Mouse (Mus musculus): ENCODE results near the gene Gm15517. TPM values are rescaled to one million over a fixed set of nuclear protein-coding genes. Genes with fewer than 3 reads are reported as not detected.

The Gm15517 gene
- total and polyA plus RNA-seq, 2 experiments from 2014 or later: not detected

DNA sequence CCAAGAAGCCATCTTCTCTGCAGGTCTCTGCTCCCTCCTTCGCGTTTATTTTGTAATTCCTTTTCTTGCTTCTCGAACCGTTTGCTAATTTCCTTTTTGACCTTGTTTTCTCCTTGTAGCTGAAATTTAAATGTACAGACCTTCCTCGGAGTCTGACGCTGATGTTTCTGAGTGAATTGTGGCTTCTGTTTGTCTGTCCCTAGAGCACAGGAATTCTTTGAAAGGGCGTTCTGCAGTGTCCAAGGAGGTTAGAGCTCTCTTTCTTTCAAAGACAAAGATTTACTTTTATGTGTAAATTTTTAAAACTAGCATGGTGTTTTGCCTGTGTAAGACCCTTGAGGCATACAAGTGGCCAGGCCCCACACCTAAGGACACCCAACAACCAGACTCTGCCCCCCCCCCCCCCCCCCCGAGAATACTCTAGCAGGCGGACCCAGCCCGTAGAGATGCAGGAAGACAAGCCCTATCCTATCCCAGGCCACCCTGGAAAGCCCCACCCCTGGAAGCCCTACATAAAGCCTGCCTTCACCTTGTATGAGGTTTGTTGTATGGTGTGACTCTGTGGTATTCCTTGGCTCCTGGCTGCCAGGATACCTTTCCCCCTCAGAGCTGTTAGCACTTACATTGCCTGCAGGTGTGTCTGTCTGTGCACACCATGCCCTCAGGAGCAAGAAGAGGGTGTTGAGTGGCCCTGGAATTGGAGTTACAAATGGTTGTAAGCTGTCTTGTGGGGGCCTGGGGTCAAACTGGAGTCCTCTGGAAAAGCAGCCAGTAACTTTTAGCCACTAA lies 15.4 kb downstream of the Gm15517 start:
- no peak for ATAC-seq (ENCODE audit: insufficient read depth, low read depth)
- Histone ChIP-seq H3K4me3 (ENCODE audit: low read depth, low read length) (no peak overlapping the region), H3K4me1 (ENCODE audit: control insufficient read depth, insufficient read depth) (no peaks in the 10 kb centered on the region), H3K9ac (replicated peaks; ENCODE audit: low read depth, low read length) (no peak overlapping the region), H3K9me3 (replicated peaks; ENCODE audit: control insufficient read depth, low read length) (no peaks in the 10 kb centered on the region), H3K27ac (ENCODE audit: low read depth) (no peak overlapping the region), H3K4me2 (ENCODE audit: low read depth, low read length) (no peak overlapping the region), H3K27me3 (ENCODE audit: control insufficient read depth, insufficient read depth, low read length) (0 out of 2 replicates have a peak, but pooled peaks cover 15% of the 10 kb centered on the region), H3K36me3 (replicated peaks; ENCODE audit: control insufficient read depth, insufficient read depth, low read length) (no peaks in the 10 kb centered on the region)
- TF ChIP-seq EP300 (IDR thresholded peaks at IDR 0.05; ENCODE audit: low read depth) (no peak), CTCF (IDR thresholded peaks at IDR 0.05; ENCODE audit: low read depth) (no peak)
- DNase-seq (ENCODE audit: low spot score): no peak
- WGBS: 63% methylated on average over 10 of the region's 10 CpGs

- no peak for DNase-seq (ENCODE audit: low spot score)
- H3K4me1 ChIP-seq (ENCODE audit: control insufficient read depth, insufficient read depth): no peaks in the 10 kb centered on the region
- ATAC-seq (ENCODE audit: insufficient read depth, low read depth): no peak
- H3K9me3 ChIP-seq (replicated peaks; ENCODE audit: control insufficient read depth, low read length): no peaks in the 10 kb centered on the region
- H3K27ac ChIP-seq (ENCODE audit: low read depth): no peak overlapping the region
- H3K27me3 ChIP-seq (ENCODE audit: control insufficient read depth, insufficient read depth, low read length): 0 out of 2 replicates have a peak, but pooled peaks cover 15% of the 10 kb centered on the region
- TF ChIP-seq CTCF (IDR thresholded peaks at IDR 0.05; ENCODE audit: low read depth): peak; percentile 18; the same call in 1 of the 2 replicates
- no peak for TF ChIP-seq EP300 (IDR thresholded peaks at IDR 0.05; ENCODE audit: low read depth)
- 45% methylated on average over 2 of the region's 2 CpGs for WGBS
- no peak overlapping the region for H3K4me3 ChIP-seq (ENCODE audit: low read depth, low read length)
- no peak overlapping the region for H3K4me2 ChIP-seq (ENCODE audit: low read depth, low read length)
- no peak overlapping the region for H3K9ac ChIP-seq (replicated peaks; ENCODE audit: low read depth, low read length)
- no peaks in the 10 kb centered on the region for H3K36me3 ChIP-seq (replicated peaks; ENCODE audit: control insufficient read depth, insufficient read depth, low read length)
These were observed 16.0 kb downstream of the Gm15517 start for GRCm38 (mm10) chr7:44277250-44277622.

GRCm38 (mm10) chr7:44280959-44281358 lies 19.7 kb downstream of the Gm15517 start:
- ATAC-seq (ENCODE audit: insufficient read depth, low read depth) (no peak), DNase-seq (ENCODE audit: low spot score) (no peak)
- H3K27me3 ChIP-seq (ENCODE audit: control insufficient read depth, insufficient read depth, low read length): no peaks in the 10 kb centered on the region
- H3K9ac ChIP-seq (replicated peaks; ENCODE audit: low read depth, low read length): no peak overlapping the region
- no peaks in the 10 kb centered on the region for H3K4me1 ChIP-seq (ENCODE audit: control insufficient read depth, insufficient read depth)
- H3K36me3 ChIP-seq (replicated peaks; ENCODE audit: control insufficient read depth, insufficient read depth, low read length): no peaks in the 10 kb centered on the region
- 44% methylated on average over 1 of the region's 1 CpGs for WGBS
- H3K9me3 ChIP-seq (replicated peaks; ENCODE audit: control insufficient read depth, low read length): no peaks in the 10 kb centered on the region
- H3K4me3 ChIP-seq (ENCODE audit: low read depth, low read length): no peak overlapping the region
- no peak overlapping the region for H3K4me2 ChIP-seq (ENCODE audit: low read depth, low read length)
- no peak for TF ChIP-seq EP300 (IDR thresholded peaks at IDR 0.05; ENCODE audit: low read depth)
- no peak for TF ChIP-seq CTCF (IDR thresholded peaks at IDR 0.05; ENCODE audit: low read depth)
- H3K27ac ChIP-seq (ENCODE audit: low read depth): no peak overlapping the region

GRCm38 (mm10) chr7:44281586-44281985 lies 20.3 kb downstream of the Gm15517 start:
- no peak overlapping the region for H3K9ac ChIP-seq (replicated peaks; ENCODE audit: low read depth, low read length)
- H3K27me3 ChIP-seq (ENCODE audit: control insufficient read depth, insufficient read depth, low read length): no peaks in the 10 kb centered on the region
- no peak overlapping the region for H3K27ac ChIP-seq (ENCODE audit: low read depth)
- DNase-seq (ENCODE audit: low spot score) (no peak), ATAC-seq (ENCODE audit: insufficient read depth, low read depth) (no peak)
- H3K9me3 ChIP-seq (replicated peaks; ENCODE audit: control insufficient read depth, low read length): no peaks in the 10 kb centered on the region
- no peak overlapping the region for H3K4me3 ChIP-seq (ENCODE audit: low read depth, low read length)
- no peak overlapping the region for H3K4me2 ChIP-seq (ENCODE audit: low read depth, low read length)
- H3K36me3 ChIP-seq (replicated peaks; ENCODE audit: control insufficient read depth, insufficient read depth, low read length): no peaks in the 10 kb centered on the region
- TF ChIP-seq EP300 (IDR thresholded peaks at IDR 0.05; ENCODE audit: low read depth) (no peak), CTCF (IDR thresholded peaks at IDR 0.05; ENCODE audit: low read depth) (no peak)
- no peaks in the 10 kb centered on the region for H3K4me1 ChIP-seq (ENCODE audit: control insufficient read depth, insufficient read depth)
- WGBS: 69% methylated on average over 7 of the region's 7 CpGs

- Histone ChIP-seq H3K4me3 (ENCODE audit: low read depth, low read length) (no peak overlapping the region), H3K4me1 (ENCODE audit: control insufficient read depth, insufficient read depth) (no peaks in the 10 kb centered on the region), H3K27ac (ENCODE audit: low read depth) (no peak overlapping the region), H3K9me3 (replicated peaks; ENCODE audit: control insufficient read depth, low read length) (no peaks in the 10 kb centered on the region), H3K4me2 (ENCODE audit: low read depth, low read length) (no peak overlapping the region), H3K9ac (replicated peaks; ENCODE audit: low read depth, low read length) (no peak overlapping the region), H3K36me3 (replicated peaks; ENCODE audit: control insufficient read depth, insufficient read depth, low read length) (no peaks in the 10 kb centered on the region), H3K27me3 (ENCODE audit: control insufficient read depth, insufficient read depth, low read length) (no peaks in the 10 kb centered on the region)
- ATAC-seq (ENCODE audit: insufficient read depth, low read depth): no peak
- no peak for DNase-seq (ENCODE audit: low spot score)
- WGBS: 51% methylated on average over 7 of the region's 7 CpGs
- no peak for TF ChIP-seq EP300 (IDR thresholded peaks at IDR 0.05; ENCODE audit: low read depth)
- no peak for TF ChIP-seq CTCF (IDR thresholded peaks at IDR 0.05; ENCODE audit: low read depth)
These were observed 26.5 kb downstream of the Gm15517 start for GRCm38 (mm10) chr7:44287760-44288159.

DNA sequence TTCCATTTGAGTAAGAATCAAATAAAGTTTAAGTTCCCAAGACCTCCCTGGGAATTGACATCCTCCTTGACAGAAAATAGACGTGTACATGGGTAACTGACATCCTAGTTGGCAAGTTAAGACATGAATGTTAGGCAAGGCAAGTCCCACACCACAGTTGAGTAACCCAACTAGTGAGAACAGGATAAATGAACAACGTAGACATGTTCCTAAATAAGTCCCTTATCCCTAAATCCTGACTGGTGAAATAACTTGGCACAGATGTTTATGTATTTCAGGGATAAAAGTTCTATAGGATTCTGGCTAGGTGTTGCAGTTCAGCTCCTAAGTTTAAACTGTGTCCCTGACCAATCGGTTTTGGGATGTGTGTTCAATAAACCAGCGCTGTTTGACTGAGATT lies 29.7 kb downstream of the Gm15517 start:
- DNase-seq (ENCODE audit: low spot score) (no peak), ATAC-seq (ENCODE audit: insufficient read depth, low read depth) (no peak)
- H3K27ac ChIP-seq (ENCODE audit: low read depth): no peak overlapping the region
- H3K27me3 ChIP-seq (ENCODE audit: control insufficient read depth, insufficient read depth, low read length): no peaks in the 10 kb centered on the region
- H3K9me3 ChIP-seq (replicated peaks; ENCODE audit: control insufficient read depth, low read length): no peaks in the 10 kb centered on the region
- no peak overlapping the region for H3K9ac ChIP-seq (replicated peaks; ENCODE audit: low read depth, low read length)
- H3K36me3 ChIP-seq (replicated peaks; ENCODE audit: control insufficient read depth, insufficient read depth, low read length): no peaks in the 10 kb centered on the region
- WGBS: 56% methylated on average over 4 of the region's 4 CpGs
- H3K4me1 ChIP-seq (ENCODE audit: control insufficient read depth, insufficient read depth): no peaks in the 10 kb centered on the region
- TF ChIP-seq CTCF (IDR thresholded peaks at IDR 0.05; ENCODE audit: low read depth) (no peak), EP300 (IDR thresholded peaks at IDR 0.05; ENCODE audit: low read depth) (no peak)
- no peak overlapping the region for H3K4me2 ChIP-seq (ENCODE audit: low read depth, low read length)
- no peak overlapping the region for H3K4me3 ChIP-seq (ENCODE audit: low read depth, low read length)
